Mouse (Mus musculus) testis, adult 2 months (tissue): ENCODE results near the gene Sart3.

Experiments
- CTCF ChIP-seq: fragments of 200-500 bp; IDR thresholded peaks from 2 replicates; pipeline ENCODE4 v1.5.1; 2012; ENCODE audit warnings: low read depth, mild to moderate bottlenecking, inconsistent platforms, low read length, moderate library complexity; ENCODE audit not compliant: control insufficient read depth, insufficient read depth, insufficient replicate concordance
- POLR2A ChIP-seq: fragments of 200-500 bp; IDR thresholded peaks from 2 replicates; pipeline ENCODE4 v1.6.1; 2012; ENCODE audit warnings: low read depth, mild to moderate bottlenecking, inconsistent platforms, low read length, moderate library complexity; ENCODE audit not compliant: control insufficient read depth

GRCm38 (mm10) chr5:113796401-113797148 is 24.3 kb upstream of the Sart3 start:
- no peak for TF ChIP-seq CTCF
- TF ChIP-seq POLR2A, result no peak
